Mouse (Mus musculus): ENCODE results near the gene Mtmr14. TPM values are rescaled to one million over a fixed set of nuclear protein-coding genes. Genes with fewer than 3 reads are reported as not detected.
A peak's percentile ranks its signal among the peaks of the same experiment; 100 is the strongest.

Mtmr14 gene
- total RNA-seq (2021) = 10 to 100 TPM; 27.4 to 35.3 TPM
- long read RNA-seq, experiment 1, transcript Mtmr14-201 (19 exons, 2,676 nt) = major isoform, 29 of 106 reads
- long read RNA-seq, experiment 1, partial matches to known transcripts = 49 of 106 reads
- long read RNA-seq, experiment 1, other reads (novel, unspliced or antisense) = 28 of 106 reads
- long read RNA-seq, experiment 2, transcript Mtmr14-201 (19 exons, 2,676 nt) = major isoform, 17 of 49 reads
- long read RNA-seq, experiment 2, partial matches to known transcripts = 6 of 49 reads
- long read RNA-seq, experiment 2, other reads (novel, unspliced or antisense) = 26 of 49 reads

DNA sequence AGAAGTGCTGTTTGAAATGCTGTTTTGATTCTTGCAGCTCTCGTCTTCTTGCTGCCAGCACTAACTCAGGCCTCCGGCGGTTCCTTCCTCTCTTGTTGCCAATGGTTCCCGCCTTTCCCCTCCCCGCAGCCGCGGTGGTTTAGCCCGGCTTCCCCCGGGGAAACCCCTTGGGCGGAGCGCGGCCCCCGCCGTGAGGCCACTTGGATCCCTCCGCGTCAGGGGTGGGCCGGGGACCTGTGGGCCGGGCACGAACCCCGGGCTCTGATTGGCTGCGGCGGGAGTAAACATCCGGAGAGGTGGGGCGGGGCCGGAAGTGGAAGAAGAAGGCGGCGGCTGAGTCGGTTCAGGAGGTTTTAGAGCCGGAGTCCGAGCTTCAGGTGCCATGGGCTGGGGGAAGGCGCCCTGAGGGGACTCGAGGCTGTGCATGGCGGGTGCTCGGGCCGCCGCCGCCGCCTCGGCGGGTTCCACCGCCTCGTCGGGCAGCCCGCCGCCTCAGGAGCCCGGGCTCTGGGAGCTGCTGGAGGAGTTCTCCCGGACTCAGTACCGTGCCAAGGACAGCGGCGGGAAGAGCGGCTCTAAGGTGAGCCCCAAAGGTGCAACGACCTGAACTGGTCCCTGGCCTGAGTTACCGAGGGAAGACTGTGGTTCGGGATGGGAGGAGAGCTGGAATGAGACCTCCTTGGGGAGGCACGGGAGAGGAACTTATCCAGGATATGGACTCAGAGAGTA, at the start of gene Mtmr14:
Gene Mtmr14 (plus strand): TSS at position 302 of the 729 bp plus-strand sequence.
- DNase-seq = peak; percentile 100

DNA sequence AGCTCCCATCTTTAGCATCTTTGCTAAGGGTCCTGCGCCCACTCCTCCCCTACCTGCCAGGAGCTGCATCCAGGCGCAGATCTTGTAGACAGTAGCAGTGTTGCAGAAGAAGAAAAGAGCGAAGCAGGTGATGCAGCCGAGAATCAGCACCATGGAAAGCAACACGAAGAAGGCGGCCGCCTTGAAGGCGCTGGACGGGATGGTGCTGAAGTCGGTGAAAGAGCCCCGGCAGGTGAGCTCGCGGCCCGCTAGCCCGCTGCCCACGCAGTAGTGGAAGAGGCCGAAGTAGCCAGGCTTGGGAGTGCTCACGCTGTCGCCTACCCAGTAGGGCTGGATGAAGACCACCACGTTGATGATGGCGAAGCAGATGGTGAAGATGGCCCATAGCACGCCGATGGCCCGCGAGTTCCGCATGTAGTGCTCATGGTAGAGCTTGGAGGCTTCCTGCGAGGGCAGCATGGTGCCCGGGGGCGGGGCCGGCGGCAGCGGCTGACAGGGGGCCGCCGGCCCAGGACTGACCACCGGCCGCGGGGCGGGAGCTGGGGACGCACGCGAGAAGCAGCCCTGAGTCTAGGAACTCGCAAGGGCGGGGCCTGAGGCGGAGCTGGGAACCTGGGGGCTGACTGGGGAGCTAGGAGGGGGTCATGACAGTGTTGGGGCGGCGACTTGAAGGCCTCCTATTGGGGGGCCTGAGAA, 43.7 kb upstream of the Mtmr14 start:
- peak; percentile 65 for DNase-seq

DNA sequence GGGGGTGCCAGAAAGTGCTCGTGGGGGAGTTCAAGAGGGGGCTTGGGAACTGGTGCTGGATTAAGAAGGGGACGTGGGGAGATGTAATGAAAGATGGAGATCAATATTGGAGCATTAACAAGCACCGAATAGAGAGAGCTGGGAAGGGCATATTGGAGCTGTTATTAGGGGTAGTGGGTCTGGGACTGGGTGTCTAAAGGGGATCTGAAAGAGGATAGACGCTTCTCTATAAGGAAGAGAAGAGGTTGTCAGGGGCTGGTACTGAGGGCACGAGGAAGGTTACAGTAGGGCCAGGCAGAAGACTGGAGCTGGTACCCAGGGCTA, 43.2 kb upstream of the Mtmr14 start:
- DNase-seq = no peak

DNA sequence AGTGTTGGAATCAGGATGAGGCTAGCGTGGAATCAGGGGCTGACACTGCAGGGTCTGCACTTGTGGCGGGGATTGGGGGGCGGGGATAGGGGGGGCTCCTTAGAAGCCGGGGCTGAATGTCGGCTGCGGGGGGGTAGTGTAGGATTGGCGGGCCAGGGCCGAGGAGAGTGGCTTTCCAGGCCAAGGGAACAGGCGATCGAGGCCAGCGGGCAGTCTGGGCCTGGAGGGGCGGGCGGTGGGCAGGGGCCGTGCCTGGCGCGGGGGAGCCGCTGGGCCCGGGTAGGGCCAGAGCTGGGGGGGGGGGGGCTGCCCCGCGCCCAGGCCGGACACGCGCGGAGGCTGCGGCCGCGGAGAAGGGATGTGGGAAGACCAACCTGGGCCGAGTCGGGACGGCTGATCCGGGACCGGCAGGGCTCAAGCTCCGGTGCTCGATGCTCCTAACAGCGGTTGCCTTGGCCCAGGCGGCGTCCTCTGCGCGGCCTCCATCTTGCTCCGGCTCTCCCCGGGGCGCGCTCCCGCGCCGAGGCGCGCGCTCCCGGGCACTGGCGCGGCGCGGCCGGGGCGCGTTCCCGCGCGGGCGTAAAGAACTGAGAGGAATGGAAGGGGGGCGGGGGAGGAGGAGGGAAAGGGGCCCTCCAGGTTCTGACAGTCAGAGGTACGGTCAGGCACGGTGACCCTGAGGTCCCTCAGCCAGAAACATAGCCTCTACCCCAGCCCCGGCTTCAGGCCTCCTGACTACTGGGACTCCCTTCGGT, 42.6 kb upstream of the Mtmr14 start, which contains the start of gene Lhfpl4:
Gene Lhfpl4 (minus strand): TSS at position 544 of the 755 bp plus-strand sequence.
- peak; percentile 17 for DNase-seq

DNA sequence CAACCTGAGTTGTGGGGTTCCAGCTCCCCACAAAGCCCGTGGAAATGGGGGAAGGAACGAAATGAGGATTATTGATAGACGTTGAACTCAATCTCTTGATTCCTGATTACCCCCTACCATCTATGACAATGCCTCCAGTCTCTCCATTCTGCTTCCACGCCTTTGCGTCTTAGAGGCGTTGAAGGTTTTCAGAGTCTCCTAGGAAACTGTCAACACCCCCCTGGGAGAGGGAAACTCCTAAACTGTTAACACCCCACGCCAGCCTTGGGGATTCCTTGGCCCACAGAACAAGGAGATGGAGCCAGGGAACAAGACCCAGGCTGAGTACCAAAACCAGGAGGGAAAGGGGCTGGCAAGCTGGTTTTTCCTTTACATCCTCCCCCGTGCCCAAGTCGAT, 42.0 kb upstream of the Mtmr14 start:
- no peak for DNase-seq

DNA sequence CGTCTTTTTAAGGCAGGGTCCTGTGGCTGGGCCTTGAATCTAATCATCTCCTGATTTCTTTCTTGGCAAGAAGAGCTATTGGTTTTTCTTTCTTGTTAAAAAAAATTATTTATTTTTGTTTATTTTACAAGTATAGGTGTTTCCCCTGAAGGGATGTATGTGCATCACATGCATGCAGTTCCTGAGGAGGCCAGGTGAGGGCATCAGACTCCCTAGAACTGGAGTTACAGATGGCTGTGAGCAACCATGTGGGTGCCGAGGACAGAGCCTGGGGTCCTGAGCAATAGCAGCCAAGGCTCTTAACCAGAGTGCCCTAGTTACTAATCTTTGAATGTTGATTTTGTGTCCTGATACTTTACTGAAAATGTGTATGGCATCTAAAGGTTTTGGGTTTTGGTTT, 21.4 kb upstream of the Mtmr14 start:
- no peak for DNase-seq

DNA sequence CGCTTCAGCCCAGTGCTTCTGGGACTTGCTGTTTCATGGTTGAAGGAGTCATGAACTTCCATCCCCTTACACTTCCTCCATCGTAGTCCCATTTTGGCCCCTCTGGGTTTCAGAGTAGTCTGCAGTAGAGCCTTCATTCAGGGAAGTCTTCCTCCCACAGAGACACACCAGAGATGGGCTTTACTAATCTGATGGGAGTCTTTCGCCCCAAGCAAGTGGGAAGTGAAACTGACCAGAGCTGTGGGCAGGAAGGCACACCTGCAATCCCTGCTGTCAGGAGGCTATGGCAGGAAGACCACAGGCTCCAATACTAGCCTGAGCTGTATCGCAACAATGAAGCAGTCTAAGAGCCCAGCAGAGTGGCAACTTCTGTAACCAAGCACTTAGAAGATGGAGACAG, 11.8 kb upstream of the Mtmr14 start:
- no peak for DNase-seq

DNA sequence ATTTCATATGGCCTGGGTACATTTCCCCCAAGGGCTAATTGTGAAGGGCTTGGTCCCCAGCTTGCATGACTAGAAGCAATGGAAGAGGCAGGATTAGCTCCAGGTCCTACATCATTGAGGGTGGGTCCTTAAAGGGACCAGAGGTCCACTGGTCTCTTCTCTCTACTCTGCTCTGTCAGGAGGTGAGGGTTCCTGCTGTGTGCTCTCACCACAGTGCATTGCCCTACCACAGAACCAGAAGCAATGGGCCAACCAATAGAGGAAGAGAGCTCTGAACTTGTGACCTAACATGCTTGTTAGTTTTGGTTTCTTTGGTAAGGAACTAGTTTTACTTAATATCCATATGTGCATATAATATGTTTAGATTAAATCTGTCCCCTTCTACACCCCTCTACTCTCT, 10.9 kb upstream of the Mtmr14 start:
- no peak for DNase-seq

DNA sequence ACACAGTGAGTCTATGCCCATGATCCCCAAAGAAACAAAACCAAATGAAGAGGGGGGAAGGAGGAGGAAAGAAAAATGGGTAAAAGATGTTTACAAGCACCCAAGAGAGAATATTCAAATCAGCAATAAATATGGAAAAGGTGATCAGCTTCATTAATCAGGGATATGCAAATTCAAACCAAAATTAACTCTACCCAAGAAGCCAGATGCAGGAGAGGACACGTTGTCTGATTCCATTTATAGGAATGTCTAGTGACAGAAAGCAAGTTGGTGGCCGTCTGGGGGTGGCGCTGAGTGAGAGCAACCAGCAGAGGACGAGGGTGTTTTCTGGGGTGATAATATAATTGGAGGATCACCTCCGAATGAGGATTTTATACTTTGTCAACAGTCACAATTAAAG, 2.5 kb upstream of the Mtmr14 start:
- DNase-seq = no peak

DNA sequence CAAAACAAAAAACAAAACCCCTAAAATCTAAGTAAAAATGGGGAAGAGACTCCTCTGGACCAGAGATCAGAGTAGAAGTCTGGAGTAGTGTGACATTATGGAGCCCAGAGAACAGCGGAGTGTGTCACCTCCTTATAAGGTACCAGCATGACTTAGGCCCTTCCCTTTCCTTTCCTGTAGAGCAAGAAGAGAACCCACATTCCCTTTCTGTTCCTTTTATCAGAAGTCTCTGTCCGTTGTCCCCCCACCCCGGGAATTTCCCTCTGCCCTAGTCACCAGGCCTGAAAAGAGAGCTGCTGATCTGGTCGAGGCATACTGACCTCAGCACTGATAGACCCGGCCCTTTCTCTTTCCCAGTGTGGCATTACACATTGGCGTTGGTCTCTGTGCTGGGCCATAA, 799 bp downstream of the Mtmr14 start:
- no peak for DNase-seq

DNA sequence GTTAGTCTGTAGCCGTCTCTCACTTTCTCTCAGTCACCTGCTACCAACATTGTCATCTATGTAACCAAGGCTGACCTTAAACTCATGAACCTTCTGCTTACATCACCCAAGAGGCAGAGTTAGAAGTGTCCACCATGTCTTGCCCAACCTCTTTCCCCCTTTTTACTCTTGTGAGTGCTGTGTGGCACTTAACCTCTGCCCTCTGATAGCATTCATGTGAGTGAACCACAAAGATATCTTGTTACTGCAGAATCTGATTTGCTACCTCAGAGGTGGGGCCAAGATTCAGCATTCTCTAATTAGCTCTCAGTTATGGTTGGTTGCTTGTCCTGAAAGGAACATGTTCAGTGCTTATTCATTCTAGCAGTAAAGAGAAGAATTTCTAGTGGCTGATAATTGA, 5.1 kb downstream of the Mtmr14 start:
- no peak for DNase-seq

DNA sequence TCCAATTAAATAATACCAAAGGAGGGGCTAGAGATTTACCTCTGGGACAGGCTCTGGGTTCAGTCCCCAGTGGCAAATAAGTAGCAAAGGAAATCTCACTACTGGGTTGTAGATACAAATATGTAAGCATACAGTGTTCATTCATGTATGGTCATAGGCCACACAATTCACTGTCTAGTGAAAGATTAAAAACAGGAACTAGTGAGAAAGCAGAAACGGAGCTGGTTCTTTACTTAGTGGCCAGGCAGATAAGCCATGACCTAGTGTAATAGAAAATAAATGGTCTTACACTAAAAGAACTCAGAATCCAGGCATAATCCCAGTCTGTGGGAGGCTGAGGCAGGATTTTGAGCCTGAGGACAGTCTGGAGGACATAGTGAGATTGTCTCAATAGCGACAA, 7.9 kb downstream of the Mtmr14 start:
- no peak for DNase-seq

DNA sequence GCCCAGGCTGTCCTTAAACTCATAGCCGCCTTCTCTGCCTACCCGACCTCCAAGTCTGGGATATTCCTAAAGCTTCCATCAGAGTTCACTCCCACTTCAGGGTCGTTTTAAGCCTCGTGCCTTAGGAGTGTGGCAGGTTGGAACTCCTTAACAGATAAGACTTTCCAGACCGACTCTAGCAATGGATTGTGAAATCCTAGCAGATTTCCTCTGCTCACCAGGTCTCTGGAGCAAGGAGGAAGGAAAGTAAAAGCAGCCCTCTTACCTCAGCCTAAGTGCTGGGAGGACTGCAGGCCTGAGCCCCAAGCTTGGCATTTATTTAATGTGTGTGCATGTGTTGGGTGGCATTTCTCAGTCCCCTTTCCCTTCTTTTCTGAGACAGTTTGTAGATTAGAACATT, 13.1 kb downstream of the Mtmr14 start:
- no peak for DNase-seq

DNA sequence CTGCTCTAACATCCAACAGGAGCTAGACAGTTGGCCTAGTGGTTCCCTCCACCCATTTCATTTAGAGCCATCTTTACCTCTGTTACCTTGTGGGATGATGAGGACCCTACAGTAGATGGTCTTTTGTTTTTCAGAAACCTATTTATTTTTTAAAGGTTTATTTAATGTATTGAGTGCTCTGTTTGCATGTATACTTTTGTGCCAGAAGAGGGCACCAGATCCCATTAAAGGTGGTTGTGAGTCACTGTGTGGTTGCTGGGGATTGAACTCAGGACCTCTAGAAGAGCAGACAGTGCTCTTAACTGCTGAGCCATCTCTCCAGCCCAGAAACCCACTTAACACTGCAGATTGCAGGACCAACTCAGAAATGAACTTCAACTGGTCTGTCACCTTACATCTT, 14.3 kb downstream of the Mtmr14 start:
- DNase-seq = no peak

DNA sequence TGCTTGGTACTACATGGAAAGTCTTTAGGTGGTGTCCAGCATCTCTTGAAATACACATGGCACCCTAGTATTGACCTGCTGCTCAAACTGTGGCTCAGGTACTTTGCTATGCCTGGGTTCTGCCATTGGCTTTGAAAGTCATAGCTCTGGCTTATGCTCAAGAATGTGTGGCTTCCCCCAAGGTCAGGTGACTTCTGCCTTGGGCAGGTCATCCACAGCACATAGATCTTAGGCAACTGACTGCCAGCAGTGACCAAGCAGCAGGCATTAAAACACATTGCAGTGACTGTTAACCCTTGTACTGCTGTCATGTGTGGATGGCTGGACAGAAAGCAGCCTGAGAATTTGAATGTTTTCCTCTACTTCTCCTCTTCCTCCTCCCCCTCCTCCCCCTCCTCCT, 17.3 kb downstream of the Mtmr14 start:
- DNase-seq = peak; percentile 58

DNA sequence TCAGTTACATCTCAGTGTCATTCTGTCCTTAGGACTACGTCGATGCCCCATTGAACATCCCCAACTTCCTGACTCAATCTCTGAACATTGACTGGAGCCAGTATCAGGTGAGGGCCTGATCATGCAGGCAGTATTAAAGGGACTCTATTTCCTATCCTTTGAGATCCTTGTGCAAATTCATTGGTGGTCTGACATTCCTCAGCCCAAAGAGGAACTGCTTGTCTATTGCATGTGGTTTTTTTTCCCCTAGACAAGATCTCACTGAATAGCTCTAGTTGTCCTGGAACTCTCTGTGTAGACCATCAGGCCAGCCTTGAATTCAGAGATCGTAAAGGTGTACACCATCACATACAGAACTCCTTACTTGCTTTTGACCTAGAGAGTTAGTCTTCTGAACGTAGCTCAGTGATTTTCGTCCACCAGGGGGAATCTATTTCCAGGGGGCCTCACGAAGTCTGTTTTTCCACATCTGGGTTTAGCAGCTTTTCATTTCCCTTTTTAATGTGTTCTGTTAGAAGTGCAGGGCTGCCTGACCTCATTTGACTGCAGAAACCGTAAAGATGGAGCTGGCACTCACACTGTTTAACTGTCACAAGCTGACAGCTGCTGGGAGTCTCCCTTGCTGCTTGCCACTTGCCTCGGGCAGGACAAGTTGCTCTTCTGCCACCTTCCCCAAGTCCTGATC, 23.7 kb downstream of the Mtmr14 start:
- no peak for DNase-seq

DNA sequence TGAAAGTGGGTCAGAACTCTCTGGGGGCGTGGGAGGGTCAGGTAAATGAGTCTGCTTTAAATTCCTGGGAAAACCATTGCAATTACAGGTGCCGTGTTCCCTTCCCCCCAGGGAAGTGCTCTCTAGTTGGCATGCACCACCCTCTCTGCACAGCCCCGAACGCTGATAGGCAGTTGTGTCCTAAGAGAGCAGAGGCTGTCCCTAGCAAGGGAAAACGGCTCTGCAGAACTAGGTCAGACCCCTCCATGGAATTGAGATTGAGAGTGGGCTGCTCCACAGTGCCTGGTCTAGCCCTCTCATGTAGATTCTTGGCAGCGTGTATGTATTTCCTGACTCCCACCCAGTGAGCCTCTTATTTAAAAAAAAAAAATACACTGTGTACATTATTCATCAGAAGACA, 25.9 kb downstream of the Mtmr14 start:
- no peak for DNase-seq

DNA sequence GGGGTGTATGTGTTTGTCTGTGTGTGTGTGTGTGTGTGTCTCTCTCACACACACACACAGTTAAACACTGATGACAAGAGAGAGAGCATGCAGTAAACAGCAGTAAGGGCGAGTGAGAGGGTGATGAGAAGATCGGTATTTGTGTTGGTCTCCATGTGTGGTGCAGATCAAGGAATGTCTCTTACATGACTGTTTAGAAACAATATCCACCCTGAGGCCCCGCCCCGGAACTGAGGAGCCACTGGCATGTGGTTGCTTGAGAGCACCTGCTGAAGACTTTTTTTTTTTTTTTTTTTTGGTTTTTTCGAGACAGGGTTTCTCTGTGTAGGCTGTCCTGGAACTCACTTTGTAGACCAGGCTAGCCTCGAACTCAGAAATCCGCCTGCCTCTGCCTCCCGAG, 26.8 kb downstream of the Mtmr14 start:
- DNase-seq = no peak

DNA sequence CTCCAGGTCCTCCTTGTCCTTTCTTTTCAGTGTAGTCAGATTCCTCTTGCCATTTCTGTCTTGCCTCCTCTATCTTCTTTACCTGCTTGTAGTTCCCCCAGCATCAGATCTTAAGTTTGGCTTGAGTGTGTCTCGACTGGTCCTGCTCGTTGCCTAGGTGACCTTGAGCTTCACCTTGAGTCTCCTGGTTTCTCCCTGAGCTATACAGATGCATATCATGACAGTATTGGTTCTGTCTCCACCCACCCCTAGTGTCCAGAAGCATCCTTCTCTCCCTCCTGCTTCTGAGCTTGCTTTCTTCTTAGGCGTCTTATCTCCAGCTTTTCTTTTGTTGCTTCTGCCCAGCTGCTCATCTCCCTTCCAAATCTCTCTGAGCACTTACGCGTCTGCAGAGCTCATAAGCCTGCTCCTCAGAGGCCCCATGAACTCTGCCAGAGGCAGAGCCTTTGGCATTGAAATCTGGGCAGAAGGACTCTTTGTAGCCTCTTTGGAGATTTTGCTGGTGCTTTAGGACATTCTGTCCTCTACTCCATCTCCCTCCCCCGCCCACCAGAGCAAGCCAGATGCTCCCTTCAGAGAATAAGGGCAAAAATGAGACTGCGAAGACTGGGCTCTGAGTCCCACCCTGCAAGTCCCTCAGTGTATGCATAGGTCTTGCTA, 29.5 kb downstream of the Mtmr14 start:
- DNase-seq = peak; percentile 38

DNA sequence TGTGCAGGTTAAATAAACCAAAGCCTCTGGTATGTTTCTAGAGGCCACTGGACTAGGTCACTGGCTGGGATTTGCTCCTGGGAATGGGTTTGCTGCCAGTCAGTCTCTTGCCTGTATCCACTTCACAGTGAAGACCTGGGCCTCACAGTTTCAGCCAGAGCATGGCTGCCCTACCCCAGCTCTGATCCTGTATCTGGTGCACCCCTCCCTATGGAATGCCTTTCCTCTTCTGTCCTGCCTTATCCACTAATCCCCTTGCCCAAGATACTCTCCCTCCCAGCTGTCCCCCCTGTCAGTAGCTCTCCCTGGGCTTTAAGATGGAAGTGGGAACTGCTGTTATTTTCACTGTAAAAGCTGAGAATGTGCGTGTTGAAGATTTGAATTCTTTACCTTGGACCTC, 30.3 kb downstream of the Mtmr14 start:
- no peak for DNase-seq

DNA sequence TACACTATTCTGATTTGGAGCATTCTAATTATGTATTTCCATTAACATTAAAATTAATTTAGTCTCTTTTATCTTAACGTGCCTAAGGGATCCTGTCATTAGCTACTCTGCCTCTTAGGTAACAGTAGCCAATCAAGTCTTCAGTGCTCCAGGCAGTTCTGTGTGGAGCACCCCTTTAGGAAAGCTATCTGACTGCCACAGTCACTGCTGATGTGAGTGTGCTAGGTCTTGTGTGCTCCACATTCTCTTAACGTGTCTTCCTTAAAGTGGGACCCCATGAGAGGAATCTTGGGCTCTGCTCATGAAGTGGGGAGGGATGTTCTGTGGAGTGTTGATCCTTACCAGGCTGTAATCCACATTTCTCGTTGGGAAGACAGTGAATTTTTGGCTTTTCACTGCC, 34.7 kb downstream of the Mtmr14 start:
- DNase-seq = no peak

DNA sequence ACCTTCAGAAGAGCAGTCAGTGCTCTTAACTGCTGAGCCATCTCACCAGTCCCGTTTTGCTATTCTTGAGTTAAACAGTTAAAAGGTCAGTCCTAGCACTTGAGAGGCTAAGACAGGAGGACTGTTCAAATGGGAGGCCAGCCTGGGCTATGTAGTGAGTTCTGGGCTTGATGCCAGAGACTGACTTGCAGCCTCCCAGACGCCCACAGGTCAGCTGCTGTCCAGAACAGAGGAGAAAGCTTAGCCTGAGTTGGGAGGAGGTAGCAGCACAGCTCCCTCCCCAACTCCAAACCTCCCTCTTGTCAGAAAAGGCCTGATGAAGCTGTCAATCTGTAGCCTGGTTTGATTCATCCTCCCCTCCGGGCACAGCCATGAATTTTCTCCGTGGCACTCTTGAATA, 39.2 kb downstream of the Mtmr14 start:
- no peak for DNase-seq
